Mouse (Mus musculus) hindbrain, embryonic 10.5 days (tissue): Measurements from ENCODE around the gene Podn. TPM values are rescaled to one million over a fixed set of nuclear protein-coding genes. Genes with fewer than 3 reads are reported as not detected.

Experiments
- DNase-seq: peaks from one replicate; pipeline ENCODE4 v3.0.0-alpha.2; 2017; ENCODE audit warnings: low spot score
- H3K27ac ChIP-seq: fragments of 300-500 bp; sonication (generic); 2 replicates; pipeline ENCODE4 v1.5.1; 2016; ENCODE audit warnings: mild to moderate bottlenecking, moderate library complexity
- H3K27me3 ChIP-seq: fragments of 300-500 bp; sonication (generic); 2 replicates; pipeline ENCODE4 v1.6.1; 2016; ENCODE audit warnings: mild to moderate bottlenecking; ENCODE audit not compliant: poor library complexity, insufficient read depth, severe bottlenecking
- H3K36me3 ChIP-seq: fragments of 300-500 bp; sonication (generic); 2 replicates; pipeline ENCODE4 v1.6.1; 2016; ENCODE audit warnings: mild to moderate bottlenecking, moderate library complexity
- H3K4me1 ChIP-seq: fragments of 300-500 bp; sonication (generic); replicated peaks from 2 replicates; pipeline ENCODE4 v1.6.1; 2016; ENCODE audit warnings: mild to moderate bottlenecking
- H3K4me3 ChIP-seq: fragments of 300-500 bp; sonication (generic); 2 replicates; pipeline ENCODE4 v1.5.1; 2016; ENCODE audit warnings: mild to moderate bottlenecking, moderate library complexity
- H3K9me3 ChIP-seq: fragments of 300-500 bp; sonication (generic); 2 replicates; pipeline ENCODE4 v1.6.1; 2016; ENCODE audit warnings: mild to moderate bottlenecking, moderate library complexity
- WGBS: fragments of 180-500 bp; shearing (Covaris S2); methylation state at CpG from one replicate; pipeline ENCODE4 v1.1.7; 2016; 5-methylcytosine and 5-hydroxymethylcytosine counted together
- polyA plus RNA-seq: library from polyadenylated mRNA; unstranded; fragments of >200 nt; fragmentation: Nextera tagmentation; extraction: Ambion mirVana; gene quantifications from 2 replicates; pipeline ENCODE4 v1.2.1, GENCODE M21; 2016

Gene Podn
- polyA plus RNA-seq, 1 experiment from 2014 or later: 0.34 TPM

DNA sequence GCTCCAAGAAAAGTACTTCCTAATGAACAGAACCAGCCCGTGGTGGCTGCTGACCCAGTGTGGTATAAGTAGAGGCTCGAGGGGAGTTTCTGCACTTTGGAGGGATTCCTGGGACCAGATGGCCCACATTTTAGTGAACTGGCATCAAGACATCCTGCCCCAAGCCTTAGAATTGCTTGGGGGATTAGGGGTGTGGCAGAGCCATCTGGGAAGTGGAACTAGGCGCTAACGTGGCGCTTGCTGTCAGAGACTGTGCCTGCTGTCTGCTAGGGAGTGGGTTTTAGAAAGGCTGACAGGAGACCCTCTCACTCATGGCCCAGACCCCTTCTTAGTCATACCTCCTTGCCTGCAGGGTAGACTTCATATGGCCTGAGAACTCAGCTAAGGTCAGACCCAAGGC is 110.4 kb downstream of the Podn start:
- Histone ChIP-seq H3K4me1 (peaks cover 10% of the 10 kb centered on the region; the same call in 1 of the 2 replicates), H3K36me3 (no peaks in the 10 kb centered on the region), H3K4me3 (no peak overlapping the region), H3K27me3 (0 out of 2 replicates have a peak, but pooled peaks cover 1% of the 10 kb centered on the region), H3K27ac (no peak overlapping the region), H3K9me3 (no peaks in the 10 kb centered on the region)
- WGBS: 86% methylated on average over 5 of the region's 5 CpGs
- no peak for DNase-seq

DNA sequence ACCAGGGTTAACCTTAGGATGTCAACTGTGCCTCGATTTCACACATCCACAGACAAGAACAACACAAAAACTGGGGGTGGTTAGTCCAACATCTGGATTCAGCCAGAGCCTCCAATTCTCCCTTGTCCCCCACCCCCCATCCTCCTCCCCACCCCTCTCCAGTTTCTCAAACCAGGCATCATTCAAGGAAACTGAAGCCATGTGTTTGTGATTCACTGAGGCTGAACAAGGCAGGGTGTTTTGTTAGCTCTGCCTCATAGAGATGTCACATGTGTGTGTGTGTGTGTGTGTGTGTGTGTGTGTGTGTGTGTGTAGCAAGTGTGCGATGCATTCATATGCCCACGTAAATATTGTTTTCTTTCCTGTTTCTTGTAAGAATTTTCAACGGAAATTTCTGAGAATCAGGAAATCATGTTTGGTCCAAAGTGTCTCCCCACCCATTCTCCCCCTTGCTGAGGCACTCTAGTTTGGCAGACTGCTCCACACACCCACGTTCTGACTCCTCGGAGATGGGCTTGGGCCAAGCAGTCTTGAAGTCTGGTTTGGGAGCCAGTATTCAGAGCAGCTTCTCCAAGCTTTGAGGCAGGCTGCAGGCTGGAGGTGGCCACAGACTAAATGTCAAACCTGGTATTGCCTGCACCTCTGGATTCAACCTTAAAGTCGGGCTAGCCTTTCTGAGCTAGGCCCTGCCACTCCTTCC is 111.8 kb downstream of the Podn start:
- Histone ChIP-seq H3K9me3 (no peaks in the 10 kb centered on the region), H3K27ac (peak overlapping the region; percentile 64; the same call in 1 of the 2 replicates), H3K36me3 (no peaks in the 10 kb centered on the region), H3K27me3 (no peaks in the 10 kb centered on the region), H3K4me3 (no peak overlapping the region), H3K4me1 (peaks cover 23% of the 10 kb centered on the region)
- WGBS: 69% methylated on average over 7 of the region's 7 CpGs
- peak; percentile 18 for DNase-seq

DNA sequence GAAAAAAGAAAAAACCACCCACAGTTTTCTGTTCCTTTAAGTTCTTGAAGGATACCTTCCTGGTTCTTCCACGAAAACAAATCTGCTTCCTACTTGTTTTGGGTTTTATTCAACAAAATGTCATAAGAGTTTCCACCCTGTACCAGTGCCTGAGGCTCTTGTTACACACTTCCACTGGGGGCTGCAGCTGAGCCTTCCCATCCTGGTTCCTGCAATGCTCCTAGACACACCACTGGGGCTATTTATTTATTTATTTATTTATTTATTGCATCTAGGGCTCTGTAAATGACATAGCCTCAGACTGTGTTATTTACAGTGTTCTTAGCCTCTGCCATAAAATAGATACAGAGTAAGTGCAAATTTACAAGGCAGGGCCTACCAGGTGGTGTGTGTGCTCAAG is 112.5 kb downstream of the Podn start:
- Histone ChIP-seq H3K9me3 (no peaks in the 10 kb centered on the region), H3K4me1 (peaks cover 30% of the 10 kb centered on the region), H3K36me3 (no peaks in the 10 kb centered on the region), H3K27me3 (no peaks in the 10 kb centered on the region), H3K4me3 (no peak overlapping the region), H3K27ac (no peak overlapping the region)
- no peak for DNase-seq
- 83% methylated on average over 1 of the region's 1 CpGs for WGBS

DNA sequence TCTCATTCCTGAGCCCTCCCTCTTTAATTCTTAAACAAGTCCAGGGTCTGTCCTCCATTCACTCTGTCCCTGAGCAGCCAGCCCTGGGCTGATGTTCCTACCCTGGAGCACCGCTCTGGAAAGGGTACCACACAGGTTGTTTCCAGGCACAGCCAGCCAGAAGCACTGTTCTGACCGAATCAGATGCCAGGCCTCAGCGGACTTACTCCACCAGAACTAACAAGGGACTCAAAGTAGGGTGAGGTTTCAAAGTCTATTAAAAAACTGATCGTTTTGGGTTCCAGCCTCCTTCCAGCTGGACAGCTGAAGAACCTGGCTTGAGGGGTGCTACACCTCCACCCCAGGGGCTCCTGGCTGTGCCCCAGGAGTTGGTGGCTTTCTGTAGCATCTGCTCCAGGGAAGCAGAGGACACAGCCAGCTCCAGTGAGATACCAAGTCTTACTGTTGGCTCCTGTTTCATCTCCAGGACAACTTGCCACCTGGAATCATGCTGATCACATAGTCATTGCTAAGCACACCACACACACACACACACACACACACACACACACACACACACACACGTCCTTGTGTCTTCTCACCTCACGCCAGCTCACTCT is 116.1 kb downstream of the Podn start:
- WGBS: 70% methylated on average over 6 of the region's 6 CpGs
- no peaks in the 10 kb centered on the region for H3K36me3 ChIP-seq
- peak overlapping the region; percentile 56; the same call in 1 of the 2 replicates for H3K27ac ChIP-seq
- no peak for DNase-seq
- peaks cover 31% of the 10 kb centered on the region for H3K4me1 ChIP-seq
- no peak overlapping the region for H3K4me3 ChIP-seq
- no peaks in the 10 kb centered on the region for H3K27me3 ChIP-seq
- no peaks in the 10 kb centered on the region for H3K9me3 ChIP-seq

DNA sequence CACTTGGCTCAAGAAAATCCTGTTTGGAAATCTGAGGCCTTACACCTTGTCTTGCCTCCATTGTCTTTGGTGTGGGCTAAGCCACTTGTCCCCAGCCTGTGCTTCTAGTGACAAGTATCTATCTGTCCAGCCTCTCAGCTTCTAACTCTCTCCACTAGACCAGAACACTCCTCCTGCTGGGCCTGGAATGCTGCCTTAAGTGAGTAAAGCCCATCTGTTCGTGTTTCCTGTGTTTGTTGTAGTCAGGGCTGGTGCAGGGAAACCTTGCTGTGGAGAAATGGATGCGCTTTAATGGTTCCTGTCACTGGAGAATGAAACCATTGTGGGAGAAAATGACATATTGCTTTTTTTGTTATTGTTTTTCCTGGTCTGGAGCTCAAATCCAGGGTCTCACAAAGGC is 116.7 kb downstream of the Podn start:
- no peaks in the 10 kb centered on the region for H3K9me3 ChIP-seq
- DNase-seq: no peak
- no peak overlapping the region for H3K4me3 ChIP-seq
- WGBS: 24% methylated on average over 2 of the region's 2 CpGs
- H3K36me3 ChIP-seq: no peaks in the 10 kb centered on the region
- peak overlapping the region; percentile 56; the same call in 1 of the 2 replicates for H3K27ac ChIP-seq
- peaks cover 31% of the 10 kb centered on the region for H3K4me1 ChIP-seq
- H3K27me3 ChIP-seq: no peaks in the 10 kb centered on the region

DNA sequence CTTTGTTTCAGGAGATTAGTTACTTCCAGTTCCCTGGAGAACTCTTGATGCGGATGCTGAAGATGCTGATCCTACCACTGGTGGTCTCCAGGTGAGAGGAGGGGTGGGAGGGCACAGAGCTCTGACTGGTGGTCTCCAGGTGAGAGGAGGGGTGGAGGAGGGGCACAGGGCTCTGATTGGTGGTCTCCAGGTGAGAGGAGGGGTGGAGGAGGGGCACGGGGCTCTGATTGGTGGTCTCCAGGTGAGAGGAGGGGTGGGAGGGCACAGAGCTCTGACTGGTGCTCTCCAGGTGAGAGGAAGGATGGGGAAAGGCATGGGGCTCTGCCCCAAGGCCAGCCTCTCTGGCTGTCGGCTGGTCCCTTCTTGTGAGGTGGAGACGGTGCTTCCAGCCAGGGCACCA is 118.7 kb downstream of the Podn start:
- Histone ChIP-seq H3K36me3 (no peaks in the 10 kb centered on the region), H3K9me3 (no peaks in the 10 kb centered on the region), H3K27ac (no peak overlapping the region), H3K27me3 (no peaks in the 10 kb centered on the region), H3K4me1 (peaks cover 23% of the 10 kb centered on the region), H3K4me3 (no peak overlapping the region)
- WGBS: 63% methylated on average over 4 of the region's 4 CpGs
- DNase-seq: no peak

DNA sequence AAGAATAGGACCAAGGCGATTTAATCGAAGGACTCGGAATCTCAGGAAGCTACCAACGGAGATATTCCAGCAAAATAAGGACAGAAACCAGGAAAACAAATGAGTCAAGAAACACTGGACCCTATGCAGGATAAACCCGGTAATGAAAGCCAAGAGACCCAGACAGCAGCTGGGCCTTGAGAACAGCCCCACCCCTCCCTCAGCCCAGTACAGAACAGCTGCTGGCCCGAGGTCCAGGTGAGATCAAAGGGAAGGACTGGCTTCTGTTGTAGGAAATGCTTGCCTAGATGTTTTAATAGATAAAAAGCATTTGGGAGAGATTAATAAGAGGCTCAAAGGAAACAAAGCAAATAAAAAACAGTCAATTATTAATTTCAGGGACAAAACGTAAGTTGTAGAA is 121.2 kb downstream of the Podn start:
- no peak overlapping the region for H3K27ac ChIP-seq
- H3K4me1 ChIP-seq: peaks cover 17% of the 10 kb centered on the region
- H3K27me3 ChIP-seq: no peaks in the 10 kb centered on the region
- 82% methylated on average over 7 of the region's 7 CpGs for WGBS
- no peak for DNase-seq
- H3K9me3 ChIP-seq: no peaks in the 10 kb centered on the region
- H3K4me3 ChIP-seq: no peak overlapping the region
- H3K36me3 ChIP-seq: no peaks in the 10 kb centered on the region

DNA sequence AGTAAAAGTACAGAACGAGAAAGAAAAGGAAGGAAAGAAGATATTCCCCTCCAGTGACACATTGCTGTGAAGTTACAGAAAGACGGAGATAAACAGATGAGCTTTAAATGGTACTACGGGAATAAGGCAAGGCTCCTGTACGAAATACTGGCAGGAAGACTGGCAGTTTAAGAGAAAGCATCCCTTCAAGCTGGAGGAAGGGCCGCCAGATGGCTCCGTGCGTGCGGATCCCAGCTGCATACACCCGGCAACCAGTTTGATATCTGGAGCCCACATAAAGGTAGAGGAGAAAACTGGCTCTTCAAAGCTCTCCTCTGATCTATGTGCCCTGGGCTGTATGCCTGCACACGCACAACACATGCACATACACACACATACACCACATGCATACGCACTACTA is 121.7 kb downstream of the Podn start:
- Histone ChIP-seq H3K27me3 (no peaks in the 10 kb centered on the region), H3K4me3 (no peak overlapping the region), H3K27ac (no peak overlapping the region), H3K4me1 (peaks cover 17% of the 10 kb centered on the region), H3K9me3 (no peaks in the 10 kb centered on the region), H3K36me3 (no peaks in the 10 kb centered on the region)
- DNase-seq: no peak
- 87% methylated on average over 11 of the region's 11 CpGs for WGBS

DNA sequence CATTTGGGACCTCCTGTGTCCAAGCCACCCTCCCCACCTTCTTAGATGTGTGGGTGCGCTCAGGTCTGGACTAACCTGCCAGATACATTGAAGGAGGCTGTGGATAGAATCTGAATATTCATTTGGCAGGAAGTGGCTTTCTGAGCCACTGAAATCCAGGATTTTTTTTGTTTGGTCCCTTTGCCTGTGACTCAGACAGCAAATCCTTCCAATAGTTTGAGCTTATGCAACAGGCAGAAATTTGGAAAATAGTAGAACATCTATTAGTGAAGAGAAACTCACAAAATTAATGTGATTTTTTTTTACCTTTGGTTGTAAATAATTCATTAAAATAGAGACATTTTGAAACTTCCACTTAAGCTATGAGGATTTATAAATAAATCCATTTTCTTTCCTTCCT is 125.1 kb downstream of the Podn start:
- Histone ChIP-seq H3K4me3 (no peak overlapping the region), H3K9me3 (no peaks in the 10 kb centered on the region), H3K4me1 (peaks cover 18% of the 10 kb centered on the region), H3K27me3 (no peaks in the 10 kb centered on the region), H3K27ac (no peak overlapping the region), H3K36me3 (no peaks in the 10 kb centered on the region)
- no peak for DNase-seq
- 94% methylated on average over 1 of the region's 1 CpGs for WGBS

DNA sequence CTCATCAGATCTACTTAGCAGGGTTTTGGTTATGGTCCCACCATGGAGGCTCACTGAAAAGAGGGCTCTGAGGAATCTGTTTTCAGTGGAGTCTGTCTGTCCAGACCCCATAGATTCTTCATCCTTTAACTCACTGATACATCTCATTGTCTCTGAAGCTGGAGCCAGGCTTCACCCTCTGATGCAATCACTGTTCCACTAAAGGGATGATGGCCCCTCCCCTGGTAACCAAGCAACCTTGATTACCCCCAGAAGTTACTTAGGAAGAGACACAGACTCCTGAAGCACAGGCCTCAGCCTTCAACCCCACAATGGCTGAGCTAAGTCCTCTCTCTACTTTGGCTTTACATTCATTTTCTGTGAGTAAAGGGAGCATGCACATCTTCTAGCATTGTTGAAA is 126.5 kb downstream of the Podn start:
- no peak for DNase-seq
- H3K4me3 ChIP-seq: no peak overlapping the region
- H3K27me3 ChIP-seq: no peaks in the 10 kb centered on the region
- no peaks in the 10 kb centered on the region for H3K36me3 ChIP-seq
- H3K4me1 ChIP-seq: peaks cover 18% of the 10 kb centered on the region
- H3K9me3 ChIP-seq: no peaks in the 10 kb centered on the region
- no peak overlapping the region for H3K27ac ChIP-seq

DNA sequence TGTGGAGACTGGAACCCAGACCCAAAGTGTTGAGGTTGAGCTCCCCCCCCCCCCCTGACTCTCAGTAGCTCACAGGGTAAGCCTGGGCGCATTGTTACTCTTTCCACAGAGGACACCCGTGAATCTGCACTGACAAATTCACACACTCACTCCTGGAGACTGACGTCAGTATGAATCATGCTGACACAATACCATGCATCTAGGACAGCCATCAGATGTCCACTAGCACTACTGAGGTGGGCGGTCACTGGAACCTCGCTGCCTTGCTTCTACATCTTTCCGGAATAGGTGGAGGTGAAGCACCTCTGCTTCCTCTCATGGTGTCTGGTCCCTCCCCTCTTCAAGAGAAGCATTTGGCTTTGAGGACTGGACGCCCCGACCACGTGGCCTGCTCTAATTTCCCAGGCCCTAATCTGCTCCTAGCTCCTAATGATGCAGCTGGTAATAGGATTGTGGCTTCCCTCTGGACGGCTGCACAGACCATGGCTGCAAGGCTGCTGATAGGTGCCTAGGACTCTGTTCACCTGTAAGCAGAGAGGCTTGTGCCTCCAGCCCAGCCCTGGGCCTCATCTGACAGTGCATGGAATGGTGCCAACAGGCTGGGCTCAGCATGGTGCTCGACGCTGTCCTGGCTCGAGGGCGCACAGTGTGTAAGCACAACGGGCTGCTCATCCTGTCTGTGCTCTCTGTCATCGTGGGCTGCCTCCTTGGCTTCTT is 128.1 kb downstream of the Podn start, which contains the start of gene Slc1a7:
Gene Slc1a7, plus strand, starts transcription at position 367 of the 717 bp plus-strand sequence.
- no peaks in the 10 kb centered on the region for H3K9me3 ChIP-seq
- no peak for DNase-seq
- WGBS: 87% methylated on average over 16 of the region's 16 CpGs
- H3K4me3 ChIP-seq: no peak within 1 kb of the TSS
- no peak within 1 kb of the TSS for H3K27ac ChIP-seq
- H3K27me3 ChIP-seq: no peaks in the 10 kb centered on the region
- H3K36me3 ChIP-seq: no peaks in the 10 kb centered on the region
- H3K4me1 ChIP-seq: peaks cover 18% of the 10 kb centered on the region

DNA sequence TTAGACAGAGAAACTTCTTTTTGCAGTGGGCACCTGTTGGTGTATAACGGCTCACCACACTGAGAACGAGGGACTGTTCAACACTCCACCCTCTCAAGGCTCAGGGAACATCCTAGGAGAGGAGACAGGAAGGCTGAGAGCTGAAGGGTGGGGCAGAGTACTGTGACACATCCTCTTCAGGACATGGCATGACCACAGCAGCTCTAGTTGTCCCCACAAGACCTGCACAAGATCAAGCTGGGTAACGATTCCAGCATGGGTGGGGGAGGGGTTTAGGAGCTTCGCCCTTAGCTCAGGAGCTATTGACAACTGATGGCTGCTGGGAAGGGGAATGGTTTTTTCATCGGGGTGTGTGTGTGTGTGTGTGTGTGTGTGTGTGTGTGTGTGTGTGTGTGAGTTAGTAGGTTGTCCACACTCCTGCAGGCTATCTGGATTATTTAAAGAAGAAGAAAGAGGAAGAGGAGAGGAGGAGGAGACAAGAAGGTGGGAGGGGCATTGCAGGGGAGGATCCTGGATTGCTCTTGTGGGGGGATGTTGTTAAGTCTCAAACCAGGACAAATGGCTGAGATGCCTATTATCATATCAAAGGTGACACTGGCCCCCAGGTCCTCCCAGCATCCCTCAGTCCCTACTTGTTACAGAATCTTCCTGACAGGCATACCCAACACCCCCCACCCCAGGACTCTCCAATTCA is 129.7 kb downstream of the Podn start:
- H3K27ac ChIP-seq: no peak overlapping the region
- H3K4me1 ChIP-seq: peaks cover 28% of the 10 kb centered on the region
- no peak overlapping the region for H3K4me3 ChIP-seq
- no peaks in the 10 kb centered on the region for H3K27me3 ChIP-seq
- H3K9me3 ChIP-seq: no peaks in the 10 kb centered on the region
- WGBS: 61% methylated on average over 5 of the region's 5 CpGs
- no peak for DNase-seq
- H3K36me3 ChIP-seq: no peaks in the 10 kb centered on the region
